Mouse (Mus musculus) embryonic facial prominence, embryonic 11.5 days (tissue): ENCODE data around the gene Hoxa5. TPM values are rescaled to one million over a fixed set of nuclear protein-coding genes. Genes with fewer than 3 reads are reported as not detected.
A peak's percentile ranks its signal among the peaks of the same experiment; 100 is the strongest.

Experiments used
- ATAC-seq: fragments of 200-750 bp; cut with Nextera tagmentation; replicated peaks from 2 replicates; pipeline ENCODE4 v1.8.0; 2017; ENCODE audit warnings: low read depth; ENCODE audit not compliant: insufficient number of reproducible peaks, low FRiP score, low TSS enrichment
- DNase-seq: peaks from one replicate; pipeline ENCODE4 v3.0.0-alpha.2; 2015; ENCODE audit warnings: low spot score
- H3K27ac ChIP-seq: fragments of 300-500 bp; sonication (generic); replicated peaks from 2 replicates; pipeline ENCODE4 v1.5.1; 2014; ENCODE audit warnings: mild to moderate bottlenecking, low read depth, low read length, control low read depth
- H3K27me3 ChIP-seq: fragments of 300-500 bp; sonication (generic); 2 replicates; pipeline ENCODE4 v1.6.1; 2014; ENCODE audit warnings: mild to moderate bottlenecking, low read length, moderate library complexity, mixed read lengths; ENCODE audit not compliant: control insufficient read depth, insufficient read depth
- H3K36me3 ChIP-seq: fragments of 300-500 bp; sonication (generic); replicated peaks from 2 replicates; pipeline ENCODE4 v1.6.1; 2014; ENCODE audit warnings: low read depth, mild to moderate bottlenecking, low read length, moderate library complexity, mixed read lengths; ENCODE audit not compliant: control insufficient read depth, insufficient read depth
- H3K4me1 ChIP-seq: fragments of 300-500 bp; sonication (generic); 2 replicates; pipeline ENCODE4 v1.6.1; 2014; ENCODE audit warnings: low read length, mixed read lengths; ENCODE audit not compliant: control insufficient read depth, insufficient read depth
- H3K4me2 ChIP-seq: fragments of 300-500 bp; sonication (generic); 2 replicates; pipeline ENCODE4 v1.6.1; 2014; ENCODE audit warnings: low read depth, mild to moderate bottlenecking, control low read depth, low read length, moderate library complexity
- H3K4me3 ChIP-seq: fragments of 300-500 bp; sonication (generic); 2 replicates; pipeline ENCODE4 v1.5.1; 2014; ENCODE audit warnings: low read depth, low read length, control low read depth
- H3K9ac ChIP-seq: fragments of 300-500 bp; sonication (generic); replicated peaks from 2 replicates; pipeline ENCODE4 v1.6.1; 2014; ENCODE audit warnings: mild to moderate bottlenecking, control low read depth, low read length
- H3K9me3 ChIP-seq: fragments of 300-500 bp; sonication (generic); replicated peaks from 2 replicates; pipeline ENCODE4 v1.6.1; 2016; ENCODE audit warnings: mild to moderate bottlenecking, low read length, inconsistent platforms, mixed read lengths; ENCODE audit not compliant: control insufficient read depth
- WGBS: fragments of 180-500 bp; shearing (Covaris S2); extraction: QIAGEN DNeasy Blood & Tissue Kit; methylation state at CpG from one replicate; pipeline ENCODE4 v1.1.7; 2014; 5-methylcytosine and 5-hydroxymethylcytosine counted together
- polyA plus RNA-seq: library from polyadenylated mRNA; unstranded; fragments of >200 nt; fragmentation: Nextera tagmentation; extraction: Ambion mirVana; gene quantifications from 2 replicates; pipeline ENCODE4 v1.2.1, GENCODE M21; 2014

Hoxa5 gene
- polyA plus RNA-seq, 1 experiment from 2014 or later: 0.39 TPM

DNA sequence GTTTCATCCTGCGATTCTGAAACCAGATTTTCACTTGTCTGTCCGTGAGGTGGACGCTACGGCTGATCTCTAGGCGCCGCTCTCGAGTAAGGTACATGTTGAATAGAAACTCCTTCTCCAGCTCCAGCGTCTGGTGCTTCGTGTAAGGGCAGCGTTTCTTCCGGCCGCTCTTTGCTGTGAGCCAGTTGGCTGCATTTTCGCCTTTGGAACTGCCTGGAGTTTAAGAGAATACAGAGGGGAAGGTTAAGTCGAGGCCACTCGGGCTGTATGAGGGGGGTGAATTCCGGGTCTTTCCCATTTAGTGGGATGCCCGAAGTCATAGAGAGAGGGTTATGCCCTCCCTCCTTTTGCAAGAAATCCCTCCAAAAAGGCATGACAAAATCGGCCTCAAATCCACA lies 28.2 kb upstream of the Hoxa5 start:
- H3K36me3 ChIP-seq: no peaks in the 10 kb centered on the region
- no peak overlapping the region for H3K4me3 ChIP-seq
- ATAC-seq: no peak
- 1% methylated on average over 18 of the region's 18 CpGs for WGBS
- no peak overlapping the region for H3K27ac ChIP-seq
- DNase-seq: peak; percentile 64
- H3K9ac ChIP-seq: no peak overlapping the region
- H3K27me3 ChIP-seq: peaks cover 90% of the 10 kb centered on the region
- H3K4me1 ChIP-seq: no peaks in the 10 kb centered on the region
- no peak overlapping the region for H3K4me2 ChIP-seq
- no peaks in the 10 kb centered on the region for H3K9me3 ChIP-seq

- no peak overlapping the region for H3K4me2 ChIP-seq
- DNase-seq: no peak
- no peak overlapping the region for H3K9ac ChIP-seq
- peaks cover 90% of the 10 kb centered on the region for H3K27me3 ChIP-seq
- no peaks in the 10 kb centered on the region for H3K4me1 ChIP-seq
- H3K4me3 ChIP-seq: no peak overlapping the region
- no peaks in the 10 kb centered on the region for H3K36me3 ChIP-seq
- H3K9me3 ChIP-seq: no peaks in the 10 kb centered on the region
- no peak overlapping the region for H3K27ac ChIP-seq
- no peak for ATAC-seq
- WGBS: under 1% methylated on average over 18 of the region's 18 CpGs
Measured at GRCm38 (mm10) chr6:52231885-52232567, 27.6 kb upstream of the Hoxa5 start.

GRCm38 (mm10) chr6:52230516-52231165 lies 26.3 kb upstream of the Hoxa5 start, which contains the start of gene Hoxa9:
Gene Hoxa9, minus strand, starts transcription at chr6:52231089.
- Histone ChIP-seq H3K9ac (no peak within 1 kb of the TSS), H3K27me3 (peaks cover 88% of the 10 kb centered on the region)
- no peak for DNase-seq

DNA sequence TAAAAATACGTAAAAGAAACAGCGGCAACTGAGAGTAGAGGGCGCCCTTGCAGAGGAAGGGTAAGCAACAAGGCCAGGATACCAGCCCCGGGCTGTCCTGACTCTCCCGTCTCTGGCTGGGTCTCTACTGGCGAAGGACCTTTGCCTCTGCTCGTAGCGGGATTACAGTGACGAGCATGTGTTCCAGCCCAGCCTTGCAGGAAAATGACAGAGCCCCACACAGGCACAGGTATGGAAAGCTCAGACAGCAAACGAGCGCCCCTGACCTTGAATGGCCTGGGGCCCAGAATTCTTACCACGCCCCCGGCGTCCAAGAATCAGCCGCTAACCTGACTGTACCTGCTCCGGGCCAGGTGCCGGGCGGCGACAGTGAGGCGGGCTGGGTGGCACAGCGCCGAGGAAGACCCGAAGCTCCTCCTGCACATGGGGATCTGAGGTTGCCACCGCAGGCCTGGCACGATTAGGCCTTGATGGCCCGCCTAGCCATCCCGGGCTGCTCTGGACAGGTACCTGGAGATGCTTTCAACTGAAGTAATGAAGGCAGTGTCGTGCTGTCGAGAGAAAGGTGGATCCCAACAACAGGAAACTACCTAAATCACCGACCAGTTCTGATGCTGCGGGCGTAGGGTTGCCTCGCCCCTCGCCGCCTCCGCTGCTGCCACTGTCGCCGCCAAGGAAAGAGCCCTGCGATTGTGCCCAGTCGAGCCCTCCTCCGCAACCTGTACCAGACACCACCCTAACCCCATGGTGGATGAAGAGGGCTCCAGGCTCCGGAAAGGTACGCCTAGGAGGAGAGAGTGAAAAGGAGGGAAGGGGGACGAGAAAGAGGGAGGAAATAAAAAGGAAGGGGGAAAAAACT lies 25.4 kb upstream of the Hoxa5 start:
- Histone ChIP-seq H3K27ac (no peak overlapping the region), H3K4me2 (no peak overlapping the region), H3K36me3 (no peaks in the 10 kb centered on the region), H3K9ac (no peak overlapping the region), H3K9me3 (no peaks in the 10 kb centered on the region), H3K4me1 (no peaks in the 10 kb centered on the region), H3K4me3 (no peak overlapping the region), H3K27me3 (peaks cover 88% of the 10 kb centered on the region)
- WGBS: 2% methylated on average over 43 of the region's 44 CpGs
- ATAC-seq (no peak; the same call in 1 of the 2 replicates), DNase-seq (no peak)

More at GRCm38 (mm10) chr6:52230516-52231165, 26.3 kb upstream of the Hoxa5 start, which contains the start of gene Hoxa9:
- Histone ChIP-seq H3K4me1 (no peaks in the 10 kb centered on the region), H3K36me3 (no peaks in the 10 kb centered on the region), H3K4me2 (no peak within 1 kb of the TSS), H3K4me3 (no peak within 1 kb of the TSS), H3K27ac (no peak within 1 kb of the TSS), H3K9me3 (no peaks in the 10 kb centered on the region)
- 1% methylated on average over 24 of the region's 36 CpGs for WGBS
- ATAC-seq: 0 out of 2 replicates have a peak, but pooled peaks have one; percentile 41

- no peak overlapping the region for H3K4me3 ChIP-seq
- no peak for DNase-seq
- no peaks in the 10 kb centered on the region for H3K4me1 ChIP-seq
- WGBS: 1% methylated on average over 38 of the region's 38 CpGs
- H3K27me3 ChIP-seq: peaks cover 87% of the 10 kb centered on the region
- no peak overlapping the region for H3K9ac ChIP-seq
- no peak overlapping the region for H3K4me2 ChIP-seq
- no peaks in the 10 kb centered on the region for H3K9me3 ChIP-seq
- no peaks in the 10 kb centered on the region for H3K36me3 ChIP-seq
- H3K27ac ChIP-seq: no peak overlapping the region
- no peak for ATAC-seq
Measured at GRCm38 (mm10) chr6:52228475-52229465, 24.4 kb upstream of the Hoxa5 start.

- H3K36me3 ChIP-seq: no peaks in the 10 kb centered on the region
- no peak overlapping the region for H3K4me2 ChIP-seq
- H3K4me1 ChIP-seq: no peaks in the 10 kb centered on the region
- H3K4me3 ChIP-seq: no peak overlapping the region
- ATAC-seq: no peak
- 2% methylated on average over 11 of the region's 11 CpGs for WGBS
- no peak for DNase-seq
- no peaks in the 10 kb centered on the region for H3K9me3 ChIP-seq
- no peak overlapping the region for H3K27ac ChIP-seq
- H3K27me3 ChIP-seq: peaks cover 82% of the 10 kb centered on the region
- no peak overlapping the region for H3K9ac ChIP-seq
Measured at GRCm38 (mm10) chr6:52227470-52228222, 23.3 kb upstream of the Hoxa5 start.
